Mouse (Mus musculus): ENCODE measurements around the gene Dars.
A peak's percentile ranks its signal among the peaks of the same experiment; 100 is the strongest.

The Dars gene

GRCm38 (mm10) chr1:128416584-128417532, at the start of gene Dars:
Gene Dars, minus strand, starts transcription at chr1:128417368.
- peak; percentile 97 to 98 for DNase-seq (ENCODE audit: low spot score in 2 of 2)

- no peak for DNase-seq (ENCODE audit: low spot score in 2 of 2)
Measured at GRCm38 (mm10) chr1:128466828-128467227, 49.7 kb upstream of the Dars start.

- no peak for DNase-seq (ENCODE audit: low spot score in 2 of 2)
Measured at GRCm38 (mm10) chr1:128463478-128463877, 46.3 kb upstream of the Dars start.

GRCm38 (mm10) chr1:128462389-128462788, 45.2 kb upstream of the Dars start:
- no peak for DNase-seq (ENCODE audit: low spot score in 2 of 2)

GRCm38 (mm10) chr1:128460780-128461179, 43.6 kb upstream of the Dars start:
- DNase-seq (ENCODE audit: low spot score in 2 of 2), result no peak

- DNase-seq (ENCODE audit: low spot score in 2 of 2), result no peak
Measured at GRCm38 (mm10) chr1:128459439-128459838, 42.3 kb upstream of the Dars start.

GRCm38 (mm10) chr1:128459011-128459410, 41.8 kb upstream of the Dars start:
- DNase-seq (ENCODE audit: low spot score in 2 of 2), result no peak

GRCm38 (mm10) chr1:128456844-128457445, 39.8 kb upstream of the Dars start:
- DNase-seq (ENCODE audit: low spot score in 2 of 2), result no peak

- no peak for DNase-seq (ENCODE audit: low spot score in 2 of 2)
Measured at GRCm38 (mm10) chr1:128456271-128456670, 39.1 kb upstream of the Dars start.

GRCm38 (mm10) chr1:128452210-128452609, 35.0 kb upstream of the Dars start:
- no peak for DNase-seq (ENCODE audit: low spot score in 2 of 2)

GRCm38 (mm10) chr1:128451183-128451582, 34.0 kb upstream of the Dars start:
- no peak for DNase-seq (ENCODE audit: low spot score in 2 of 2)

- DNase-seq (ENCODE audit: low spot score in 2 of 2), result peak; percentile 15 to 51
Measured at GRCm38 (mm10) chr1:128447206-128447902, 30.2 kb upstream of the Dars start.

GRCm38 (mm10) chr1:128443890-128444839, 27.0 kb upstream of the Dars start:
- no peak for DNase-seq (ENCODE audit: low spot score in 2 of 2)

GRCm38 (mm10) chr1:128441129-128441473, 23.9 kb upstream of the Dars start:
- no peak for DNase-seq (ENCODE audit: low spot score in 2 of 2)

GRCm38 (mm10) chr1:128440386-128441128, 23.4 kb upstream of the Dars start:
- no peak for DNase-seq (ENCODE audit: low spot score in 2 of 2)

- DNase-seq (ENCODE audit: low spot score in 2 of 2), result no peak
Measured at GRCm38 (mm10) chr1:128439618-128440017, 22.4 kb upstream of the Dars start.

- no peak for DNase-seq (ENCODE audit: low spot score in 2 of 2)
Measured at GRCm38 (mm10) chr1:128438526-128438925, 21.4 kb upstream of the Dars start.

GRCm38 (mm10) chr1:128437276-128437675, 20.1 kb upstream of the Dars start:
- no peak for DNase-seq (ENCODE audit: low spot score in 2 of 2)

- no peak for DNase-seq (ENCODE audit: low spot score in 2 of 2)
Measured at GRCm38 (mm10) chr1:128436015-128436414, 18.8 kb upstream of the Dars start.

- DNase-seq (ENCODE audit: low spot score in 2 of 2), result no peak
Measured at GRCm38 (mm10) chr1:128435551-128435950, 18.4 kb upstream of the Dars start.

- DNase-seq (ENCODE audit: low spot score in 2 of 2), result no peak
Measured at GRCm38 (mm10) chr1:128424928-128425327, 7.8 kb upstream of the Dars start.
